Mouse (Mus musculus): ENCODE measurements around the gene Cyp2b10. TPM values are rescaled to one million over a fixed set of nuclear protein-coding genes. Genes with fewer than 3 reads are reported as not detected.
"Not testable (repeated sequence)": the region's sequence is repeated elsewhere in the genome, so short reads cannot be mapped to it uniquely, and the experiment has no call there.

Gene Cyp2b10
- polyA plus RNA-seq, 1 experiment = not detected

GRCm38 (mm10) chr7:25904066-25904465 is 6.6 kb downstream of the Cyp2b10 start:
- WGBS = 41% methylated on average over 3 of the region's 3 CpGs
- H3K4me3 ChIP-seq (ENCODE audit: insufficient read depth, low read depth, low read length) = no peak overlapping the region
- no peak for TF ChIP-seq POLR2A (IDR thresholded peaks at IDR 0.05; ENCODE audit: insufficient read depth, low read depth, low read length)
- no peak for TF ChIP-seq CTCF (IDR thresholded peaks at IDR 0.05; ENCODE audit: insufficient read depth, low read depth, low read length)
- no peak overlapping the region for H3K27ac ChIP-seq (ENCODE audit: insufficient read depth, low read depth, low read length)
- H3K4me1 ChIP-seq (ENCODE audit: control insufficient read depth, insufficient read depth, low read length) = no peaks in the 10 kb centered on the region

GRCm38 (mm10) chr7:25904489-25904888 is 7.1 kb downstream of the Cyp2b10 start:
- WGBS = 71% methylated on average over 10 of the region's 10 CpGs
- no peak for TF ChIP-seq POLR2A (IDR thresholded peaks at IDR 0.05; ENCODE audit: insufficient read depth, low read depth, low read length)
- no peaks in the 10 kb centered on the region for H3K4me1 ChIP-seq (ENCODE audit: control insufficient read depth, insufficient read depth, low read length)
- H3K27ac ChIP-seq (ENCODE audit: insufficient read depth, low read depth, low read length) = no peak overlapping the region
- H3K4me3 ChIP-seq (ENCODE audit: insufficient read depth, low read depth, low read length) = no peak overlapping the region

GRCm38 (mm10) chr7:25907380-25907779 is 10.0 kb downstream of the Cyp2b10 start:
- TF ChIP-seq POLR2A (IDR thresholded peaks at IDR 0.05; ENCODE audit: insufficient read depth, low read depth, low read length) (no peak), CTCF (IDR thresholded peaks at IDR 0.05; ENCODE audit: insufficient read depth, low read depth, low read length) (no peak)
- H3K4me1 ChIP-seq (ENCODE audit: control insufficient read depth, insufficient read depth, low read length) = no peaks in the 10 kb centered on the region
- no peak overlapping the region for H3K4me3 ChIP-seq (ENCODE audit: insufficient read depth, low read depth, low read length)
- H3K27ac ChIP-seq (ENCODE audit: insufficient read depth, low read depth, low read length) = no peak overlapping the region
- WGBS = 66% methylated on average over 6 of the region's 6 CpGs

GRCm38 (mm10) chr7:25910046-25910445 is 12.6 kb downstream of the Cyp2b10 start:
- Histone ChIP-seq H3K27ac (ENCODE audit: insufficient read depth, low read depth, low read length) (no peak overlapping the region), H3K4me3 (ENCODE audit: insufficient read depth, low read depth, low read length) (no peak overlapping the region), H3K4me1 (ENCODE audit: control insufficient read depth, insufficient read depth, low read length) (no peaks in the 10 kb centered on the region)
- 63% methylated on average over 2 of the region's 2 CpGs for WGBS
- no peak for TF ChIP-seq POLR2A (IDR thresholded peaks at IDR 0.05; ENCODE audit: insufficient read depth, low read depth, low read length)
- TF ChIP-seq CTCF (IDR thresholded peaks at IDR 0.05; ENCODE audit: insufficient read depth, low read depth, low read length) = no peak

- H3K4me3 ChIP-seq (ENCODE audit: insufficient read depth, low read depth, low read length) = no peak overlapping the region
- 72% methylated on average over 1 of the region's 1 CpGs for WGBS
- TF ChIP-seq POLR2A (IDR thresholded peaks at IDR 0.05; ENCODE audit: insufficient read depth, low read depth, low read length) = no peak
- no peak for TF ChIP-seq CTCF (IDR thresholded peaks at IDR 0.05; ENCODE audit: insufficient read depth, low read depth, low read length)
- H3K27ac ChIP-seq (ENCODE audit: insufficient read depth, low read depth, low read length) = no peak overlapping the region
- H3K4me1 ChIP-seq (ENCODE audit: control insufficient read depth, insufficient read depth, low read length) = no peaks in the 10 kb centered on the region
Observed at GRCm38 (mm10) chr7:25916116-25916515, 18.7 kb downstream of the Cyp2b10 start.

- not testable (repeated sequence) for H3K4me1 ChIP-seq (ENCODE audit: control insufficient read depth, insufficient read depth, low read length); H3K27ac ChIP-seq (ENCODE audit: insufficient read depth, low read depth, low read length); H3K4me3 ChIP-seq (ENCODE audit: insufficient read depth, low read depth, low read length)
- 58% methylated on average over 5 of the region's 5 CpGs for WGBS
Observed at GRCm38 (mm10) chr7:25917271-25917670, 19.9 kb downstream of the Cyp2b10 start.

- Histone ChIP-seq H3K27ac (ENCODE audit: insufficient read depth, low read depth, low read length) (no peak overlapping the region), H3K4me1 (ENCODE audit: control insufficient read depth, insufficient read depth, low read length) (no peaks in the 10 kb centered on the region), H3K4me3 (ENCODE audit: insufficient read depth, low read depth, low read length) (no peak overlapping the region)
- TF ChIP-seq CTCF (IDR thresholded peaks at IDR 0.05; ENCODE audit: insufficient read depth, low read depth, low read length) (no peak), POLR2A (IDR thresholded peaks at IDR 0.05; ENCODE audit: insufficient read depth, low read depth, low read length) (no peak)
- 88% methylated on average over 1 of the region's 1 CpGs for WGBS
Observed at GRCm38 (mm10) chr7:25919467-25919866, 22.0 kb downstream of the Cyp2b10 start.

- 71% methylated on average over 1 of the region's 1 CpGs for WGBS
- Histone ChIP-seq H3K27ac (ENCODE audit: insufficient read depth, low read depth, low read length) (no peak overlapping the region), H3K4me3 (ENCODE audit: insufficient read depth, low read depth, low read length) (no peak overlapping the region), H3K4me1 (ENCODE audit: control insufficient read depth, insufficient read depth, low read length) (no peaks in the 10 kb centered on the region)
- TF ChIP-seq CTCF (IDR thresholded peaks at IDR 0.05; ENCODE audit: insufficient read depth, low read depth, low read length) (no peak), POLR2A (IDR thresholded peaks at IDR 0.05; ENCODE audit: insufficient read depth, low read depth, low read length) (no peak)
Observed at GRCm38 (mm10) chr7:25945274-25945673, 47.9 kb downstream of the Cyp2b10 start.

Other genes with a start within 250 kb of the Cyp2b10 start
- not detected in 2 replicates for gene Bckdha, start 238.6 kb upstream of the Cyp2b10 start, polyA plus RNA-seq (2012; ENCODE audit: insufficient read depth, insufficient read length, low replicate concordance, missing spikeins)
- not detected in 2 replicates for gene Exosc5, start 238.5 kb upstream of the Cyp2b10 start, polyA plus RNA-seq (2012; ENCODE audit: insufficient read depth, insufficient read length, low replicate concordance, missing spikeins)
- gene Tmem91, start 222.5 kb upstream of the Cyp2b10 start, polyA plus RNA-seq (2012; ENCODE audit: insufficient read depth, insufficient read length, low replicate concordance, missing spikeins) = not detected in 2 replicates
- gene B9d2, start 216.8 kb upstream of the Cyp2b10 start, polyA plus RNA-seq (2012; ENCODE audit: insufficient read depth, insufficient read length, low replicate concordance, missing spikeins) = not detected in 2 replicates
- gene Tgfb1, start 210.6 kb upstream of the Cyp2b10 start, polyA plus RNA-seq (2012; ENCODE audit: insufficient read depth, insufficient read length, low replicate concordance, missing spikeins) = not detected in 2 replicates
- not detected in 2 replicates for gene Ccdc97, start 178.5 kb upstream of the Cyp2b10 start, polyA plus RNA-seq (2012; ENCODE audit: insufficient read depth, insufficient read length, low replicate concordance, missing spikeins)
- 160 TPM in 1 of 2 replicates, not detected in the other for gene Hnrnpul1, start 142.9 kb upstream of the Cyp2b10 start, polyA plus RNA-seq (2012; ENCODE audit: insufficient read depth, insufficient read length, low replicate concordance, missing spikeins)
- not detected in 2 replicates for gene Axl, start 108.9 kb upstream of the Cyp2b10 start, polyA plus RNA-seq (2012; ENCODE audit: insufficient read depth, insufficient read length, low replicate concordance, missing spikeins)
- gene Cyp2s1, start 80.7 kb upstream of the Cyp2b10 start, polyA plus RNA-seq (2012; ENCODE audit: insufficient read depth, insufficient read length, low replicate concordance, missing spikeins) = not detected in 2 replicates
- not detected in 2 replicates for gene Cyp2b13, start 163.9 kb downstream of the Cyp2b10 start, polyA plus RNA-seq (2012; ENCODE audit: insufficient read depth, insufficient read length, low replicate concordance, missing spikeins)

All from olfactory bulb, adult 2 months (tissue).